Mouse (Mus musculus) E14TG2a.4 (cell line): ENCODE measurements around the gene Prrc2b.
A peak's percentile ranks its signal among the peaks of the same experiment; 100 is the strongest.

Source experiments
- H3K27me3 ChIP-seq: 2 replicates; pipeline ENCODE4 v1.6.1; 2014; ENCODE audit warnings: low read length, control low read depth; ENCODE audit not compliant: insufficient read depth
- H3K36me3 ChIP-seq: 2 replicates; pipeline ENCODE4 v1.6.1; 2014; ENCODE audit warnings: low read length, control low read depth; ENCODE audit not compliant: insufficient read depth
- H3K4me1 ChIP-seq: replicated peaks from 2 replicates; pipeline ENCODE4 v1.6.1; 2014; ENCODE audit warnings: low read depth, low read length, control low read depth
- H3K4me3 ChIP-seq: replicated peaks from 2 replicates; pipeline ENCODE4 v1.5.1; 2014; ENCODE audit warnings: mild to moderate bottlenecking, low read length
- H3K9me3 ChIP-seq: 2 replicates; pipeline ENCODE4 v1.6.1; 2014; ENCODE audit warnings: low read length, control low read depth
- CTCF ChIP-seq: conservative IDR thresholded peaks from 2 replicates; pipeline ENCODE4 v1.5.1; 2014; ENCODE audit warnings: low read length
- NANOG ChIP-seq: IDR thresholded peaks from 2 replicates; pipeline ENCODE4 v1.6.1; 2014; ENCODE audit warnings: borderline replicate concordance, low read length, mixed read lengths
- POU5F1 ChIP-seq: IDR thresholded peaks from 2 replicates; pipeline ENCODE4 v1.6.1; 2014; ENCODE audit warnings: low read length, borderline replicate concordance

Prrc2b gene

GRCm38 (mm10) chr2:32131205-32131834, 19.6 kb upstream of the Prrc2b start:
- TF ChIP-seq POU5F1, result no peak
- TF ChIP-seq CTCF, result no peak
- TF ChIP-seq NANOG, result no peak
- H3K36me3 ChIP-seq, result no peaks in the 10 kb centered on the region

DNA sequence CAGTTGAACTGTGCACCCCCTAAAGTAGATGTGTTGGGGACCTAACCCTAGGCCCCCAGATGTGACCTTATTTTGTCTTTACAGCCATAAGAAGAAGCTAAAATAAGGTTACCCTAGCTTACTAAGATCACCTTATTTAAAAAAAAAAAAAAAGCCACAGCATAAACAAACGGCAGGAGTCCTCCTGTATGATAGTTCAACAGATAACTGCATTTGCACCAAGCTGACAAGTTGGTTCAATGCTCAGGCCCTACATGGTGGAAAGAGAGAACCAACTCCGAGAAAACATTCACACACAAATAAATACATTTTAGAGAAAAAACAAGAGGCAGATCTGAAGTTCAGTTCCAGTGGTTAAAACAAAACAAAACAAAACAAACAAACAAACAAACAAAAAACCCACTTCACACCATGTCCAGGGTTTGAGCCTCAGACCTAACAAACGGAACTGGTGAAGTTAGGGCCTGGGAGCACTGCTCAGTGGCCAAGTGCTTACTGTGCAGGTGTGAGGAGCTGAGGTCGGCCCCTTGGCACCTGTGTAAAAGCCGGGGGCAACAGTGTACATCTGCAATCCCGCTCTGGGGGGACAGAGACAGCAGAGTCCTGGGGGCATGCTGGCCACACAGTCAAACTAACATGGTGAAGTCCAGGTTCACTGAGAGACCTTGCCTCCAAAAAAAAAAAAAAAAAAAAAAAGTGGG, 18.9 kb upstream of the Prrc2b start:
- H3K27me3 ChIP-seq, result peaks cover 13% of the 10 kb centered on the region
- no peaks in the 10 kb centered on the region for H3K36me3 ChIP-seq
- H3K4me1 ChIP-seq, result peaks cover 48% of the 10 kb centered on the region
- no peaks in the 10 kb centered on the region for H3K9me3 ChIP-seq
- peak overlapping the region; percentile 23; the same call in 1 of the 2 replicates for H3K4me3 ChIP-seq
- no peak for TF ChIP-seq CTCF
- TF ChIP-seq NANOG, result no peak
- TF ChIP-seq POU5F1, result no peak

More at GRCm38 (mm10) chr2:32131205-32131834, 19.6 kb upstream of the Prrc2b start:
- no peaks in the 10 kb centered on the region for H3K9me3 ChIP-seq
- no peak overlapping the region for H3K4me3 ChIP-seq
- peaks cover 13% of the 10 kb centered on the region for H3K27me3 ChIP-seq
- peaks cover 43% of the 10 kb centered on the region for H3K4me1 ChIP-seq

DNA sequence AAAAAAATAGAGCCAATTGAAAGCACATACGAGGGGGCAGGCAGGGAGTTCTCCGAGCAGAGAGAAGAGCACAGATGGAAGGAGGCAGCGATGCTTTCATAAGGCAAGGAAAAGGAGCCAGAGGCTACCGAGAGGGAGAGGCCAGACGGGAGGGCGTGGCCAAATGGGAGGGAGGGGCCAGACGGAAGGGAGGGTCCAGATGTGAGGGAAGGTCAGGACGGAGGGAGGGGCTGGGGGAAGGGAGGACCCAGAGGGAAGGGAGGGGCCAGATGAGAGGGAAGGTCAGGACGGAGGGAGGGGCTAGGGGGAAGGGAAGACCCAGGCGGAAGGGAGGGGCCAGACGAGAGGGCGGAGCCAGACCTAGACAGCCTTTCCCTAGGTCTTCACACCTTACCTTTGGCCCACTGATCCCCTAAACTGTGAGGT, 18.3 kb upstream of the Prrc2b start:
- peaks cover 12% of the 10 kb centered on the region for H3K27me3 ChIP-seq
- no peak for TF ChIP-seq NANOG
- no peak for TF ChIP-seq CTCF
- no peak for TF ChIP-seq POU5F1
- H3K36me3 ChIP-seq, result no peaks in the 10 kb centered on the region
- peak overlapping the region; percentile 23; the same call in 1 of the 2 replicates for H3K4me3 ChIP-seq
- H3K4me1 ChIP-seq, result peaks cover 51% of the 10 kb centered on the region
- H3K9me3 ChIP-seq, result no peaks in the 10 kb centered on the region

DNA sequence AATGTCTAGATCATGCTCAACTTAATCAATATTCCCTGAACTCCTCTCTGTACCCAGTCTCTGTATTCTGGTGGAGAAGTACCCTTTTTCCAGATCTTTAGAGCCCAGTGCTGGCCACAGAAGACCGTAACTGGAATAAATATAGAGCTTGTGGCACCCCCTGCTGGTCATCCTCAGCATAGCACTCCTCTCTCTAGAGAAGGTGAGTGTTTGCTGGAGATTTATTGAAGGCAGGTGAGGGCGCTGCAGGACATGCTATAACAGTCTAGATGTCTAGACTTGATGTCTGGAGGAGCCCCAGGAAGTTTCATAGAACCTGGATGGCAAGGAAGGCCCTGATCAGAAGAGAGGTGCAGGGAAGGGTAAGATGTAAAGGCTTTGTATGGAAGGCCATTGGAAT, 16.8 kb upstream of the Prrc2b start:
- H3K9me3 ChIP-seq, result no peaks in the 10 kb centered on the region
- H3K27me3 ChIP-seq, result 0 out of 2 replicates have a peak, but pooled peaks cover 4% of the 10 kb centered on the region
- TF ChIP-seq NANOG (no peak), POU5F1 (no peak), CTCF (peak; percentile 99)
- no peaks in the 10 kb centered on the region for H3K36me3 ChIP-seq
- H3K4me3 ChIP-seq, result no peak overlapping the region
- H3K4me1 ChIP-seq, result peaks cover 52% of the 10 kb centered on the region

DNA sequence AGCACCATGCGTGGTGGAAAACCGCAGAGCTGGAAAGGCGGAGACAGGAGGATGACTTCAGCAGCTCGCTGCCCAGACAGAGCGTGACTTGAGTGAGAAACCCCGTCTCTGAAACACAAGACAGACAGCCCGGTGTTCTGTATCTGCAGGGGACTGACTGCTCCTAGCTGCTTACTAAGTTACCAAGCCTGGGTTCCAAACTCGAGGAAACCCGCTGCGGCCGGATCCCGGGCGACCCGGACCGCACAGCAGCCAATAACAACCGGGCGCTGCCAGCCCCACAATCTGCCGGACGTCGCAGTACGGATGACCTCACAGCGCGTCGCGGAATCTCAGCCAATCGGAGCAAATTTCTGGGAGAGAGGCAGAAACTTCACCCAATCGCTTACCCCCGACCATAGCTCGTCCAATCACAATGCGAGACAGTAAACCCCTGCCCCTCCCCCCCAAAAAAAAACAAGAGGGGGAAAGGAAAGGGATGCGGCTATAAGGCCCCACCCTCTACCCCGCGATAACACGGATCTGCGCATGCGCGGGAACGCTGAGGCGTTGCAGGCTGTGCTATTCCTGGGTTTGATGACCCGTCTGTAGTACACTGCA, 13.1 kb upstream of the Prrc2b start:
- H3K4me3 ChIP-seq, result peak overlapping the region; percentile 88
- peaks cover 73% of the 10 kb centered on the region for H3K4me1 ChIP-seq
- TF ChIP-seq POU5F1, result no peak
- TF ChIP-seq CTCF, result no peak
- no peak for TF ChIP-seq NANOG
- H3K36me3 ChIP-seq, result no peaks in the 10 kb centered on the region
- H3K9me3 ChIP-seq, result no peaks in the 10 kb centered on the region
- no peaks in the 10 kb centered on the region for H3K27me3 ChIP-seq

DNA sequence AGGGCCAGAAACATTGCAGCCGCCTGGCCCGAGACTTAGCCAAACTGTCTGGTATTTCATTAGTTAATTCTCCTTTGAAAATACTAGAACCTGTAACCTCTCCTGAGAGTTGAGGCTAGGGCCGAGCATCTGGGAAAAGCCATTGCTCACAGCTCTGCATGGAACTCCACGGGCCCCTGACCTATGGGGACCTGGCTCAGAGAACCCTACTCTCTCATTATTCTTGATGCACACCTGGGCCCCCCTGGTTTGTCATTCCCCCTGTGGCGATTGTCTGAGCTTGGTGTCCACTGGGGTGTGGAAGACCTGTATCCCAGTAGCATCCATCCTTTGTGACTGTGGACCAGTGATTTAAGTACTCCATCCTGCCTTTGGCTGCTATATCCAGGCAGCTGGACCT, 11.5 kb upstream of the Prrc2b start:
- Histone ChIP-seq H3K4me1 (peaks cover 60% of the 10 kb centered on the region), H3K9me3 (no peaks in the 10 kb centered on the region), H3K36me3 (no peaks in the 10 kb centered on the region), H3K27me3 (no peaks in the 10 kb centered on the region), H3K4me3 (no peak overlapping the region)
- TF ChIP-seq POU5F1 (no peak), CTCF (no peak), NANOG (no peak)

DNA sequence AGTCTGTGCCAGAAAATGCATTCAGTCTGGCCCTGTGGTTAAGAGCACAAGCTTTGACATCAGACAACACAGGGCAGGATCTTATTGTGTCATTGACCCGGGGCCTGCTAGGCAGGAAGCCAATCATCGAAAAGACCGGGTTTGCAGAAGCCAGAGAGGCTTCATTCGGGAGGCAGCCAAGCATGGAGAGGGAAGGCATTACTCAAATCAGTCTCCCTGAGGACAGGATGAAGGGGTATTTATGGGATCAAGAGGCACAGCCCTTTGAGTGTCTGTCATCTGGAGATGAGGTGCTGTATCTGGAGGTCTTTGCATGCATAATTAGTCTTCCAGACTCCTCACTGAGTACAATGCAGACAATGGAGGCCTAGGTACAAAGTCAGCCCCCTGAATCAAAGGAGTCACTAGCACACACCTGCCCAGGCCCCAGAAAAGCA, 10.4 kb upstream of the Prrc2b start:
- H3K9me3 ChIP-seq, result no peaks in the 10 kb centered on the region
- no peaks in the 10 kb centered on the region for H3K27me3 ChIP-seq
- no peaks in the 10 kb centered on the region for H3K36me3 ChIP-seq
- peak overlapping the region; percentile 5; the same call in 1 of the 2 replicates for H3K4me3 ChIP-seq
- H3K4me1 ChIP-seq, result peaks cover 66% of the 10 kb centered on the region
- TF ChIP-seq POU5F1 (peak; percentile 50; the same call in 1 of the 2 replicates), NANOG (no peak), CTCF (no peak)

- no peak overlapping the region for H3K4me3 ChIP-seq
- no peaks in the 10 kb centered on the region for H3K36me3 ChIP-seq
- peaks cover 74% of the 10 kb centered on the region for H3K4me1 ChIP-seq
- no peaks in the 10 kb centered on the region for H3K9me3 ChIP-seq
- no peaks in the 10 kb centered on the region for H3K27me3 ChIP-seq
- TF ChIP-seq POU5F1 (no peak), CTCF (no peak), NANOG (no peak)
Observed at GRCm38 (mm10) chr2:32141602-32142001, 9.3 kb upstream of the Prrc2b start.
